Mouse (Mus musculus) thymus, postnatal 4 days (tissue): ENCODE results near the gene Larp4.
"Not testable (repeated sequence)": the region's sequence is repeated elsewhere in the genome, so short reads cannot be mapped to it uniquely, and the experiment has no call there.

ENCODE experiments used
- DNase-seq: peaks from one replicate; pipeline ENCODE4 v3.0.0; 2021

The Larp4 gene

GRCm38 (mm10) chr15:99969765-99970164 lies at the start of gene Larp4:
Larp4 (plus strand) TSS chr15:99970065.
- not testable (repeated sequence) for DNase-seq

- no peak for DNase-seq
Measured at GRCm38 (mm10) chr15:99931231-99931630, 38.6 kb upstream of the Larp4 start.

GRCm38 (mm10) chr15:99934501-99934900 lies 35.4 kb upstream of the Larp4 start:
- no peak for DNase-seq

GRCm38 (mm10) chr15:99936659-99937058 lies 33.2 kb upstream of the Larp4 start:
- DNase-seq: no peak

GRCm38 (mm10) chr15:99937841-99938240 lies 32.0 kb upstream of the Larp4 start:
- no peak for DNase-seq

GRCm38 (mm10) chr15:99940426-99940825 lies 29.4 kb upstream of the Larp4 start:
- DNase-seq: no peak

GRCm38 (mm10) chr15:99940970-99941630 lies 28.8 kb upstream of the Larp4 start:
- no peak for DNase-seq

- no peak for DNase-seq
Measured at GRCm38 (mm10) chr15:99955324-99955723, 14.5 kb upstream of the Larp4 start.

GRCm38 (mm10) chr15:99965103-99965775 lies 4.6 kb upstream of the Larp4 start:
- DNase-seq: no peak

GRCm38 (mm10) chr15:99966961-99967360 lies 2.9 kb upstream of the Larp4 start, which contains the start of gene Fam186a:
Fam186a (minus strand) TSS chr15:99967061.
- no peak for DNase-seq

GRCm38 (mm10) chr15:99970606-99971005 lies 741 bp downstream of the Larp4 start:
- no peak for DNase-seq

- DNase-seq: peak; percentile 95
Measured at GRCm38 (mm10) chr15:99972361-99972988, 2.6 kb downstream of the Larp4 start.

- peak; percentile 78 for DNase-seq
Measured at GRCm38 (mm10) chr15:99972989-99973911, 3.4 kb downstream of the Larp4 start.

- DNase-seq: no peak
Measured at GRCm38 (mm10) chr15:99974476-99975220, 4.8 kb downstream of the Larp4 start.

GRCm38 (mm10) chr15:99976121-99976520 lies 6.3 kb downstream of the Larp4 start:
- DNase-seq: not testable (repeated sequence)

- no peak for DNase-seq
Measured at GRCm38 (mm10) chr15:99979266-99979665, 9.4 kb downstream of the Larp4 start.

- no peak for DNase-seq
Measured at GRCm38 (mm10) chr15:99979715-99980114, 9.8 kb downstream of the Larp4 start.

GRCm38 (mm10) chr15:99993100-99993499 lies 23.2 kb downstream of the Larp4 start:
- DNase-seq: no peak

- DNase-seq: no peak
Measured at GRCm38 (mm10) chr15:99997114-99997804, 27.4 kb downstream of the Larp4 start.

GRCm38 (mm10) chr15:99999390-99999789 lies 29.5 kb downstream of the Larp4 start:
- no peak for DNase-seq

GRCm38 (mm10) chr15:100004677-100005273 lies 34.9 kb downstream of the Larp4 start:
- DNase-seq: no peak
